Mouse (Mus musculus): Measurements from ENCODE around the gene Tenm3. TPM values are rescaled to one million over a fixed set of nuclear protein-coding genes. Genes with fewer than 3 reads are reported as not detected.

Gene Tenm3
- total and polyA plus RNA-seq, 3 experiments, result 0.01 to 0.11 TPM; not detected in 1

GRCm38 (mm10) chr8:48203161-48203560 is 640.6 kb downstream of the Tenm3 start:
- Histone ChIP-seq H3K36me3 (replicated peaks) (no peaks in the 10 kb centered on the region), H3K4me3 (ENCODE audit: low read depth, low read length) (no peak overlapping the region), H3K4me1 (ENCODE audit: insufficient read depth, low read depth, low read length) (no peaks in the 10 kb centered on the region), H3K27me3 (ENCODE audit: insufficient read depth, low read length) (no peaks in the 10 kb centered on the region), H3K9me3 (replicated peaks) (peaks cover 36% of the 10 kb centered on the region)
- ATAC-seq (ENCODE audit: extremely low read depth, insufficient number of reproducible peaks, low FRiP score, poor library complexity, severe bottlenecking) (no peak), DNase-seq (ENCODE audit: low spot score) (no peak)
- no peak for TF ChIP-seq TAL1 (conservative IDR thresholded peaks at IDR 0.05; ENCODE audit: low read depth, low read length)
- no peak for TF ChIP-seq POLR2AphosphoS5 (IDR thresholded peaks at IDR 0.05; ENCODE audit: insufficient replicate concordance, low read depth, low read length)
- TF ChIP-seq GATA1 (IDR thresholded peaks at IDR 0.05; ENCODE audit: borderline replicate concordance, low read length), result no peak
- no peak for TF ChIP-seq GATA2 (IDR thresholded peaks at IDR 0.05; ENCODE audit: borderline replicate concordance, low read depth, low read length)
- TF ChIP-seq CTCF (IDR thresholded peaks at IDR 0.05; ENCODE audit: low read depth, low read length), result no peak

- Histone ChIP-seq H3K36me3 (replicated peaks) (no peaks in the 10 kb centered on the region), H3K4me3 (ENCODE audit: low read depth, low read length) (no peak overlapping the region), H3K9me3 (replicated peaks) (peaks cover 36% of the 10 kb centered on the region), H3K27me3 (ENCODE audit: insufficient read depth, low read length) (no peaks in the 10 kb centered on the region), H3K4me1 (ENCODE audit: insufficient read depth, low read depth, low read length) (no peaks in the 10 kb centered on the region)
- TF ChIP-seq CTCF (IDR thresholded peaks at IDR 0.05; ENCODE audit: low read depth, low read length), result no peak
- no peak for TF ChIP-seq TAL1 (conservative IDR thresholded peaks at IDR 0.05; ENCODE audit: low read depth, low read length)
- no peak for TF ChIP-seq GATA2 (IDR thresholded peaks at IDR 0.05; ENCODE audit: borderline replicate concordance, low read depth, low read length)
- no peak for TF ChIP-seq GATA1 (IDR thresholded peaks at IDR 0.05; ENCODE audit: borderline replicate concordance, low read length)
- TF ChIP-seq POLR2AphosphoS5 (IDR thresholded peaks at IDR 0.05; ENCODE audit: insufficient replicate concordance, low read depth, low read length), result no peak
- ATAC-seq (ENCODE audit: extremely low read depth, insufficient number of reproducible peaks, low FRiP score, poor library complexity, severe bottlenecking), result no peak
- no peak for DNase-seq (ENCODE audit: low spot score)
Measured at GRCm38 (mm10) chr8:48202632-48203031, 641.1 kb downstream of the Tenm3 start.

DNA sequence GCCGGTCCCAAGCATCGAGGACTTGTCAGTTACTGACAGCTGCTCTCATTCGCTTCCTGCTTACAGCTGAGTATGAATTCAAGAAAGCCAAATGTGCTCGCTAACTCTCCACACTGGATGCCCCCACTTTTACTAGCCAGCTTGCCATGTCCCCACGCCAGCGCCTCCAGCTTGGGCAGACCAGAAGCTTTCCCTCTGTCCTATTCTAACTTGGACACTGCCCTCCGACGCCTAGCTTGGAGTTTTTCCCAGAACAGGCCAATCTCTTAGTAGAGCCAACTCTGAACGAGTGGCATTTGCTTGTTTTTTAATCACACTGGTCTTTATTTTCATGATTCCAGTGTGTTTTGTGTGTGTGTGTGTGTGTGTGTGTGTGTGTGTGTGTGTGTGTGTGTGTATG is 644.6 kb downstream of the Tenm3 start:
- DNase-seq (ENCODE audit: low spot score), result no peak
- no peak for TF ChIP-seq GATA1 (IDR thresholded peaks at IDR 0.05; ENCODE audit: borderline replicate concordance, low read length)
- TF ChIP-seq GATA2 (IDR thresholded peaks at IDR 0.05; ENCODE audit: borderline replicate concordance, low read depth, low read length), result no peak
- no peak for TF ChIP-seq TAL1 (conservative IDR thresholded peaks at IDR 0.05; ENCODE audit: low read depth, low read length)
- TF ChIP-seq CTCF (IDR thresholded peaks at IDR 0.05; ENCODE audit: low read depth, low read length), result no peak
- no peak for TF ChIP-seq POLR2AphosphoS5 (IDR thresholded peaks at IDR 0.05; ENCODE audit: insufficient replicate concordance, low read depth, low read length)
- no peaks in the 10 kb centered on the region for H3K27me3 ChIP-seq (ENCODE audit: insufficient read depth, low read length)
- ATAC-seq (ENCODE audit: extremely low read depth, insufficient number of reproducible peaks, low FRiP score, poor library complexity, severe bottlenecking), result no peak
- peaks cover 19% of the 10 kb centered on the region for H3K9me3 ChIP-seq (replicated peaks)
- no peak overlapping the region for H3K4me3 ChIP-seq (ENCODE audit: low read depth, low read length)
- H3K36me3 ChIP-seq (replicated peaks), result no peaks in the 10 kb centered on the region
- H3K4me1 ChIP-seq (ENCODE audit: insufficient read depth, low read depth, low read length), result no peaks in the 10 kb centered on the region

DNA sequence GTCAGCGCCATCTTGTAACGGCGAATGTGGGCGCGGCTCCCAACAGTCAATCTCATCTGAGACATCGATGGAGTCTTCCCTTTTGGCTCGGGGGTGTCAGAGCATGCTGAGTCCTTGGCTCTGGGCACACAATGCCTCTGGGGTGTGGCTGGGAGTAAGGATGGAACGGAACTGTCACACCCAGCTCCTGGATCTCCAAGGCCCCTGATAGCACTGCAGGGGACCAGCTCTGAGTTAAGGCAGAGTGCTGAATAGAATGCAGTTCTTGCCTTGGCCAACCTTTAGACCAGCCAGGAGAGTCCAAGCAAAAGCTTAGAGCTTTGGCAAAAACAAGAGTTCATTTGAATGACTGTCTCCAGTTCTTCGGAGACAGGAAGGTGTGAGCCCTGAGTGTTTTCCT is 647.8 kb downstream of the Tenm3 start:
- no peak for ATAC-seq (ENCODE audit: extremely low read depth, insufficient number of reproducible peaks, low FRiP score, poor library complexity, severe bottlenecking)

GRCm38 (mm10) chr8:48188586-48188985 is 655.2 kb downstream of the Tenm3 start:
- Histone ChIP-seq H3K27me3 (ENCODE audit: insufficient read depth, low read length) (no peaks in the 10 kb centered on the region), H3K9me3 (replicated peaks) (no peaks in the 10 kb centered on the region; the same call in none of the 2 replicates), H3K36me3 (replicated peaks) (no peaks in the 10 kb centered on the region), H3K4me1 (ENCODE audit: insufficient read depth, low read depth, low read length) (no peaks in the 10 kb centered on the region), H3K4me3 (ENCODE audit: low read depth, low read length) (no peak overlapping the region)
- DNase-seq (ENCODE audit: low spot score) (no peak), ATAC-seq (ENCODE audit: extremely low read depth, insufficient number of reproducible peaks, low FRiP score, poor library complexity, severe bottlenecking) (no peak)
- no peak for TF ChIP-seq GATA1 (IDR thresholded peaks at IDR 0.05; ENCODE audit: borderline replicate concordance, low read length)
- no peak for TF ChIP-seq TAL1 (conservative IDR thresholded peaks at IDR 0.05; ENCODE audit: low read depth, low read length)
- no peak for TF ChIP-seq POLR2AphosphoS5 (IDR thresholded peaks at IDR 0.05; ENCODE audit: insufficient replicate concordance, low read depth, low read length)
- no peak for TF ChIP-seq CTCF (IDR thresholded peaks at IDR 0.05; ENCODE audit: low read depth, low read length)
- TF ChIP-seq GATA2 (IDR thresholded peaks at IDR 0.05; ENCODE audit: borderline replicate concordance, low read depth, low read length), result no peak

More for the DNA sequence above, 647.8 kb downstream of the Tenm3 start:
- Histone ChIP-seq H3K9me3 (replicated peaks) (peaks cover 13% of the 10 kb centered on the region), H3K27me3 (ENCODE audit: insufficient read depth, low read length) (no peaks in the 10 kb centered on the region), H3K36me3 (replicated peaks) (no peaks in the 10 kb centered on the region), H3K4me1 (ENCODE audit: insufficient read depth, low read depth, low read length) (no peaks in the 10 kb centered on the region), H3K4me3 (ENCODE audit: low read depth, low read length) (no peak overlapping the region)
- DNase-seq (ENCODE audit: low spot score), result no peak
- no peak for TF ChIP-seq GATA1 (IDR thresholded peaks at IDR 0.05; ENCODE audit: borderline replicate concordance, low read length)
- TF ChIP-seq GATA2 (IDR thresholded peaks at IDR 0.05; ENCODE audit: borderline replicate concordance, low read depth, low read length), result no peak
- TF ChIP-seq CTCF (IDR thresholded peaks at IDR 0.05; ENCODE audit: low read depth, low read length), result no peak
- no peak for TF ChIP-seq POLR2AphosphoS5 (IDR thresholded peaks at IDR 0.05; ENCODE audit: insufficient replicate concordance, low read depth, low read length)
- TF ChIP-seq TAL1 (conservative IDR thresholded peaks at IDR 0.05; ENCODE audit: low read depth, low read length), result no peak

DNA sequence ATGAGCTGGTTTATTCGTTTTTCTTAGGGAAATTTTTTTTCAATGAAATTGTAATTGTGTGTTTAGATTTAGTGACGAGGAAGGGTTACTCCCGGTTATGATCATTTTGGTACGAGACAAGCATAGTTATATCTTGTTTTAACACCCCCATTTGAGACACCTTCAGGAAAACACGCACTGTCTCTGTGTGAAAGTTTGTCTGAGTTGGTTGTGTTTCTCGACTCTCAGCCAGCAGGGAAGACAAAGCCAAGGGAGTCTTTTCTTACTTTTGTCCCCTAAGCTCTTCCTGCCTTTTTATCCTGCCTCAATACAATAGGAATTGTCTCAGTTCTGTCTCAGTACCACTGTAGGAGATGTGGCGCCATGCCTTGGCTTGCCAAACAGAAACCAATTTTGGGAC is 660.0 kb downstream of the Tenm3 start:
- no peak overlapping the region for H3K4me3 ChIP-seq (ENCODE audit: low read depth, low read length)
- no peaks in the 10 kb centered on the region for H3K4me1 ChIP-seq (ENCODE audit: insufficient read depth, low read depth, low read length)
- H3K9me3 ChIP-seq (replicated peaks), result peaks cover 8% of the 10 kb centered on the region
- no peaks in the 10 kb centered on the region for H3K36me3 ChIP-seq (replicated peaks)
- ATAC-seq (ENCODE audit: extremely low read depth, insufficient number of reproducible peaks, low FRiP score, poor library complexity, severe bottlenecking) (no peak), DNase-seq (ENCODE audit: low spot score) (no peak)
- H3K27me3 ChIP-seq (ENCODE audit: insufficient read depth, low read length), result no peaks in the 10 kb centered on the region
- TF ChIP-seq TAL1 (conservative IDR thresholded peaks at IDR 0.05; ENCODE audit: low read depth, low read length), result no peak
- TF ChIP-seq CTCF (IDR thresholded peaks at IDR 0.05; ENCODE audit: low read depth, low read length), result no peak
- TF ChIP-seq GATA2 (IDR thresholded peaks at IDR 0.05; ENCODE audit: borderline replicate concordance, low read depth, low read length), result no peak
- no peak for TF ChIP-seq GATA1 (IDR thresholded peaks at IDR 0.05; ENCODE audit: borderline replicate concordance, low read length)
- TF ChIP-seq POLR2AphosphoS5 (IDR thresholded peaks at IDR 0.05; ENCODE audit: insufficient replicate concordance, low read depth, low read length), result no peak

All from G1E (cell line).